Mouse (Mus musculus): ENCODE results near the gene Pxylp1.

The Pxylp1 gene

GRCm38 (mm10) chr9:96890266-96890665 lies 2.2 kb downstream of the Pxylp1 start:
- DNase-seq: peak; percentile 60

- DNase-seq: peak; percentile 87 to 92
These were observed 3.0 kb downstream of the Pxylp1 start for GRCm38 (mm10) chr9:96889345-96890021.

GRCm38 (mm10) chr9:96888742-96889344 lies 3.6 kb downstream of the Pxylp1 start:
- DNase-seq: peak; percentile 66

- DNase-seq: peak; percentile 66
These were observed 4.5 kb downstream of the Pxylp1 start for GRCm38 (mm10) chr9:96887954-96888353.

- peak in 1 of 2 experiments; percentile 39 for DNase-seq
These were observed 5.0 kb downstream of the Pxylp1 start for GRCm38 (mm10) chr9:96887492-96887891.

- DNase-seq: peak in 1 of 2 experiments; percentile 45
These were observed 6.7 kb downstream of the Pxylp1 start for GRCm38 (mm10) chr9:96885781-96886180.

- DNase-seq: peak; percentile 49 to 62
These were observed 9.8 kb downstream of the Pxylp1 start for GRCm38 (mm10) chr9:96882496-96883265.

GRCm38 (mm10) chr9:96881901-96882300 lies 10.6 kb downstream of the Pxylp1 start:
- peak in 1 of 2 experiments; percentile 8 for DNase-seq

GRCm38 (mm10) chr9:96879024-96879423 lies 13.4 kb downstream of the Pxylp1 start:
- peak; percentile 86 to 93 for DNase-seq

GRCm38 (mm10) chr9:96878464-96878863 lies 14.0 kb downstream of the Pxylp1 start:
- peak; percentile 39 to 49 for DNase-seq

- no peak for DNase-seq
These were observed 16.8 kb downstream of the Pxylp1 start for GRCm38 (mm10) chr9:96875704-96876103.

- peak; percentile 93 to 96 for DNase-seq
These were observed 19.4 kb downstream of the Pxylp1 start for GRCm38 (mm10) chr9:96873082-96873481.

GRCm38 (mm10) chr9:96870104-96870503 lies 22.4 kb downstream of the Pxylp1 start:
- DNase-seq: no peak

- no peak for DNase-seq
These were observed 22.9 kb downstream of the Pxylp1 start for GRCm38 (mm10) chr9:96869542-96869941.

- no peak for DNase-seq
These were observed 23.9 kb downstream of the Pxylp1 start for GRCm38 (mm10) chr9:96868546-96868945.

- DNase-seq: peak; percentile 70 to 71
These were observed 25.3 kb downstream of the Pxylp1 start for GRCm38 (mm10) chr9:96867165-96867564.

GRCm38 (mm10) chr9:96866196-96866595 lies 26.3 kb downstream of the Pxylp1 start:
- no peak for DNase-seq

- no peak for DNase-seq
These were observed 26.9 kb downstream of the Pxylp1 start for GRCm38 (mm10) chr9:96865473-96866050.

- DNase-seq: no peak
These were observed 28.9 kb downstream of the Pxylp1 start for GRCm38 (mm10) chr9:96863539-96863938.

GRCm38 (mm10) chr9:96862836-96863235 lies 29.6 kb downstream of the Pxylp1 start:
- DNase-seq: no peak

GRCm38 (mm10) chr9:96861092-96861487 lies 31.4 kb downstream of the Pxylp1 start:
- DNase-seq: no peak

- DNase-seq: no peak
These were observed 31.9 kb downstream of the Pxylp1 start for GRCm38 (mm10) chr9:96860380-96861091.

GRCm38 (mm10) chr9:96859027-96859426 lies 33.4 kb downstream of the Pxylp1 start:
- no peak for DNase-seq
